Mouse (Mus musculus) myocyte (in vitro differentiated cells): ENCODE measurements around the gene Fzr1.

Experiments
- MAX ChIP-seq: IDR thresholded peaks from one replicate; pipeline ENCODE4 v1.6.1; 2011; ENCODE audit warnings: low read depth, mild to moderate bottlenecking, control low read depth
- MYOG ChIP-seq, 3 experiments: IDR thresholded peaks; one replicate each; pipeline ENCODE4 v1.6.1; 2011; ENCODE audit warnings: control low read depth in 2 of 3, low read depth in 2 of 3, mild to moderate bottlenecking in 2 of 3; ENCODE audit not compliant: insufficient read length in 2 of 3, control insufficient read depth in 1 of 3, insufficient read depth in 1 of 3
- POLR2A ChIP-seq: IDR thresholded peaks from one replicate; pipeline ENCODE4 v1.6.1; 2011; ENCODE audit warnings: low read depth, mild to moderate bottlenecking, control low read depth, moderate library complexity; ENCODE audit not compliant: insufficient read length
- POLR2AphosphoS2 ChIP-seq: IDR thresholded peaks from one replicate; pipeline ENCODE4 v1.6.1; 2011; ENCODE audit warnings: low read depth, control low read depth; ENCODE audit not compliant: insufficient read length
- SRF ChIP-seq: IDR thresholded peaks from one replicate; pipeline ENCODE4 v1.6.1; 2011; ENCODE audit warnings: low read depth; ENCODE audit not compliant: control insufficient read depth, insufficient read length
- TCF12 ChIP-seq: IDR thresholded peaks from one replicate; pipeline ENCODE4 v1.6.1; 2011; ENCODE audit warnings: mild to moderate bottlenecking, control low read depth; ENCODE audit not compliant: poor library complexity, insufficient read depth, severe bottlenecking

- TF ChIP-seq POLR2AphosphoS2, result peak; percentile 23
- no peak for TF ChIP-seq MYOG (IDR thresholded peaks at IDR 0.05; ENCODE audit: control insufficient read depth in 1 of 3, insufficient read depth in 1 of 3, insufficient read length in 2 of 3, low read depth in 2 of 3)
- TF ChIP-seq POLR2A, result no peak
- TF ChIP-seq MAX, result no peak
- TF ChIP-seq TCF12, result no peak
- no peak for TF ChIP-seq SRF
These were observed 11.7 kb upstream of the Fzr1 start for GRCm38 (mm10) chr10:81389801-81390677.
